In genomic region chr5:45102661-45103060, GRCm38 (mm10) we compare ENCODE assay signal across 10 mouse cellular contexts.
DNase-seq lines count a peak whose midpoint lies in the region; ATAC-seq and TF ChIP-seq lines count a peak whose summit lies in the region.
"Had no signal": no experiment of that assay in that cellular context is flagged by ENCODE, and none has a peak within 500 bp of the region (broad histone marks: within the 10 kb centered on the region; RNA-seq: fewer than 3 reads in every experiment).

No protein-coding gene starts in this region.

- no peak overlapping the region for H3K4me2 ChIP-seq in forebrain, embryonic 15.5 days (replicated peaks)
- no peak overlapping the region for H3K4me2 ChIP-seq in forebrain, embryonic 13.5 days
- H3K4me2 ChIP-seq in heart, postnatal 0 days (ENCODE audit: low read depth, low read length), result no peak overlapping the region
- H3K4me2 ChIP-seq in kidney, postnatal 0 days (ENCODE audit: low read length), result no peak overlapping the region; the same call in 1 of the 2 replicates

- no peak overlapping the region for H3K9ac ChIP-seq in forebrain, embryonic 15.5 days (replicated peaks)
- H3K9ac ChIP-seq in forebrain, embryonic 13.5 days, result no peak overlapping the region
- H3K9ac ChIP-seq in heart, postnatal 0 days (replicated peaks; ENCODE audit: low read depth, low read length), result no peak overlapping the region
- H3K9ac ChIP-seq in kidney, postnatal 0 days (ENCODE audit: low read depth, low read length), result no peak overlapping the region

- no peaks in the 10 kb centered on the region for H3K36me3 ChIP-seq in forebrain, embryonic 15.5 days
- no peaks in the 10 kb centered on the region for H3K36me3 ChIP-seq in forebrain, embryonic 13.5 days (ENCODE audit: poor library complexity, severe bottlenecking)
- no peaks in the 10 kb centered on the region for H3K36me3 ChIP-seq in heart, postnatal 0 days (replicated peaks; ENCODE audit: control insufficient read depth, insufficient read depth, low read length)
- no peaks in the 10 kb centered on the region for H3K36me3 ChIP-seq in kidney, postnatal 0 days (ENCODE audit: insufficient read depth, low read length)

- no peak for ATAC-seq in forebrain, embryonic 15.5 days (replicated peaks)
- no peak for ATAC-seq in forebrain, embryonic 13.5 days
- no peak; the same call in 1 of the 2 replicates for ATAC-seq in heart, postnatal 0 days (ENCODE audit: insufficient read depth, low read depth)
- ATAC-seq in kidney, postnatal 0 days (replicated peaks; ENCODE audit: low FRiP score, low read depth), result no peak

- H3K4me1 ChIP-seq in forebrain, embryonic 15.5 days, result peaks cover 41% of the 10 kb centered on the region
- peaks cover 36% of the 10 kb centered on the region for H3K4me1 ChIP-seq in forebrain, embryonic 13.5 days
- H3K4me1 ChIP-seq in heart, postnatal 0 days (ENCODE audit: control insufficient read depth, insufficient read depth), result no peaks in the 10 kb centered on the region
- no peaks in the 10 kb centered on the region for H3K4me1 ChIP-seq in kidney, postnatal 0 days (replicated peaks; ENCODE audit: insufficient read depth, low read length)

- no peak for TF ChIP-seq CTCF in heart, postnatal 0 days (IDR thresholded peaks at IDR 0.05; ENCODE audit: low read depth)
- no peak for TF ChIP-seq CTCF in kidney, postnatal 0 days (IDR thresholded peaks at IDR 0.05; ENCODE audit: low read depth)

- no peaks in the 10 kb centered on the region for H3K9me3 ChIP-seq in forebrain, embryonic 15.5 days
- H3K9me3 ChIP-seq in forebrain, embryonic 13.5 days (replicated peaks), result no peaks in the 10 kb centered on the region
- H3K9me3 ChIP-seq in heart, postnatal 0 days (replicated peaks; ENCODE audit: control insufficient read depth, low read length), result no peaks in the 10 kb centered on the region
- H3K9me3 ChIP-seq in kidney, postnatal 0 days (replicated peaks; ENCODE audit: low read length), result no peaks in the 10 kb centered on the region

- 44% methylated on average over 3 of the region's 3 CpGs for WGBS in forebrain, embryonic 15.5 days
- 41% methylated on average over 3 of the region's 3 CpGs for WGBS in forebrain, embryonic 13.5 days
- WGBS in heart, postnatal 0 days, result 27% methylated on average over 3 of the region's 3 CpGs
- 15% methylated on average over 3 of the region's 3 CpGs for WGBS in kidney, postnatal 0 days

- no peak for TF ChIP-seq EP300 in heart, postnatal 0 days (IDR thresholded peaks at IDR 0.05; ENCODE audit: low read depth)

- 0 out of 2 replicates have a peak overlapping the region, but pooled peaks have one; percentile 52 for H3K27ac ChIP-seq in forebrain, embryonic 15.5 days (replicated peaks)
- H3K27ac ChIP-seq in forebrain, embryonic 13.5 days, result no peak overlapping the region
- H3K27ac ChIP-seq in heart, postnatal 0 days (ENCODE audit: low read depth), result no peak overlapping the region
- H3K27ac ChIP-seq in kidney, postnatal 0 days, result no peak overlapping the region
- H3K27ac ChIP-seq: macrophage had no signal

- no peaks in the 10 kb centered on the region for H3K27me3 ChIP-seq in forebrain, embryonic 15.5 days
- no peaks in the 10 kb centered on the region for H3K27me3 ChIP-seq in forebrain, embryonic 13.5 days
- no peaks in the 10 kb centered on the region for H3K27me3 ChIP-seq in heart, postnatal 0 days (ENCODE audit: control insufficient read depth, insufficient read depth, low read length)
- H3K27me3 ChIP-seq in kidney, postnatal 0 days (ENCODE audit: insufficient read depth, low read length), result no peaks in the 10 kb centered on the region

- DNase-seq in 3T3-L1 (ENCODE audit: low read depth, low spot score), result peak; percentile 94
- DNase-seq in heart, postnatal 0 days (ENCODE audit: low spot score), result peak; percentile 17
- DNase-seq in kidney, postnatal 0 days (ENCODE audit: low spot score), result peak; percentile 63
- DNase-seq in right cerebral cortex, adult 2 months (ENCODE audit: low spot score in 2 of 2), result no peak
- DNase-seq in lung, postnatal 4 days, result no peak
- DNase-seq in cerebellum, postnatal 36 days, result no peak
- DNase-seq: cerebellum, adult 11 months had no signal

- H3K4me3 ChIP-seq in forebrain, embryonic 15.5 days, result no peak overlapping the region
- H3K4me3 ChIP-seq in forebrain, embryonic 13.5 days, result no peak overlapping the region
- H3K4me3 ChIP-seq in heart, postnatal 0 days (ENCODE audit: low read depth, low read length), result no peak overlapping the region
- H3K4me3 ChIP-seq in kidney, postnatal 0 days (replicated peaks; ENCODE audit: low read depth, low read length), result no peak overlapping the region

Comparison
In these comparisons a context has a peak if more than half of its experiments do, and no peak if none do; other contexts are left out.
1. DNase-seq: peak in 3T3-L1 (single experiment), heart, postnatal 0 days (single experiment) and kidney, postnatal 0 days (single experiment); none in right cerebral cortex, adult 2 months (0 of 2), lung, postnatal 4 days (0 of 2) and cerebellum, postnatal 36 days (0 of 2).